ENCODE assay signal across 18 mouse cellular contexts in the genomic region with DNA sequence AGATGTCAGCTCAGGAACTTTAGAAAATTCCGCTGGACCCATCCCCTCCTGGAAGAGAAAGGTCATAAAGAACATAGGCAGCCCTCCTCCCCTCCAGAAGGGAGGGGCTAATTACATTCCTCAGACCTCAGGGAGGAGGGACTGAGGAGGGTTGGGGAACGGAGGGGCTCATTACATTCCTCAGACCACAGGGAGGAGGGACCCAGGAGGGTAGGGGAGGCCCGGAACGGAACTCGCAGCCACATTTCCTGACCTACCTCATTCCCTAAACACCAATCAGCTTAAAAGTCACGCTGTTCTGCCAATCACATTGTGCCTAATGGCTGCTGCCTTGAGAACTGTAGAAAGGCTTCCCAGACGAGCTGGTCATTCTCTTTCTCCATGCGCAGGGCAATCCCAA.
A peak's percentile ranks its signal among the peaks of the same experiment; 100 is the strongest.
DNase-seq lines count a peak whose midpoint lies in the region; ATAC-seq and TF ChIP-seq lines count a peak whose summit lies in the region.
"Had no signal": no experiment of that assay in that cellular context is flagged by ENCODE, and none has a peak within 500 bp of the region (broad histone marks: within the 10 kb centered on the region; RNA-seq: fewer than 3 reads in every experiment).

No protein-coding gene starts in this region.

- no peak overlapping the region for H3K4me3 ChIP-seq in kidney, postnatal 0 days (replicated peaks; ENCODE audit: low read depth, low read length)
- H3K4me3 ChIP-seq in limb, embryonic 14.5 days (replicated peaks; ENCODE audit: low read length), result no peak overlapping the region
- H3K4me3 ChIP-seq: heart, adult 2 months; heart, embryonic 15.5 days; hindbrain, embryonic 13.5 days; megakaryocyte, embryonic 14.5 days had no signal

- ATAC-seq in kidney, postnatal 0 days (replicated peaks; ENCODE audit: low FRiP score, low read depth), result no peak
- no peak for ATAC-seq in limb, embryonic 14.5 days (ENCODE audit: low FRiP score, low read depth)
- ATAC-seq: intestine, embryonic 16.5 days; midbrain, embryonic 16.5 days had no signal

- TF ChIP-seq CTCF in kidney, postnatal 0 days (IDR thresholded peaks at IDR 0.05; ENCODE audit: low read depth), result no peak

- H3K4me2 ChIP-seq in kidney, postnatal 0 days (ENCODE audit: low read length), result no peak overlapping the region
- H3K4me2 ChIP-seq in limb, embryonic 14.5 days (replicated peaks; ENCODE audit: low read depth, low read length, severe bottlenecking), result no peak overlapping the region
- H3K4me2 ChIP-seq: heart, embryonic 15.5 days; hindbrain, embryonic 13.5 days had no signal

- intact Hi-C loops in left cerebral cortex, postnatal 10 days (cut with DNase I), result no loop called here

- no peaks in the 10 kb centered on the region for H3K4me1 ChIP-seq in kidney, postnatal 0 days (replicated peaks; ENCODE audit: insufficient read depth, low read length)
- peaks cover 8% of the 10 kb centered on the region for H3K4me1 ChIP-seq in limb, embryonic 14.5 days (ENCODE audit: control insufficient read depth, insufficient read depth, low read length)
- H3K4me1 ChIP-seq: heart, embryonic 15.5 days; hindbrain, embryonic 13.5 days had no signal

- 36% methylated on average over 8 of the region's 8 CpGs for WGBS in kidney, postnatal 0 days
- 46% methylated on average over 8 of the region's 8 CpGs for WGBS in limb, embryonic 14.5 days

- no peaks in the 10 kb centered on the region for H3K27me3 ChIP-seq in kidney, postnatal 0 days (ENCODE audit: insufficient read depth, low read length)
- no peaks in the 10 kb centered on the region for H3K27me3 ChIP-seq in limb, embryonic 14.5 days (ENCODE audit: control insufficient read depth, insufficient read depth, low read length)
- H3K27me3 ChIP-seq: heart, embryonic 15.5 days; hindbrain, embryonic 13.5 days; megakaryocyte, embryonic 14.5 days had no signal

- DNase-seq in kidney, postnatal 0 days (ENCODE audit: low spot score), result peak; percentile 46
- no peak for DNase-seq in kidney, adult 11 months
- DNase-seq in R1 (ENCODE audit: low read depth, low spot score), result peak; percentile 86
- peak; percentile 22 for DNase-seq in embryo, embryonic 11 days
- DNase-seq in limb, embryonic 14.5 days (ENCODE audit: low spot score), result peak; percentile 8
- DNase-seq in left cerebral cortex, postnatal 10 days (ENCODE audit: extremely low spot score in 1 of 2, low spot score in 2 of 2), result no peak
- no peak for DNase-seq in frontal cortex, postnatal 36 days (ENCODE audit: low spot score in 2 of 2)
- DNase-seq: adrenal gland, adult 8-10 months; cerebellum, adult 11 months; cerebellum, postnatal 36 days; gastrocnemius, postnatal 10 days; heart, adult 2 months; lung, adult 18-20 months had no signal

- no peaks in the 10 kb centered on the region for H3K36me3 ChIP-seq in kidney, postnatal 0 days (ENCODE audit: insufficient read depth, low read length)
- no peaks in the 10 kb centered on the region for H3K36me3 ChIP-seq in limb, embryonic 14.5 days (ENCODE audit: control insufficient read depth, insufficient read depth, low read length)
- H3K36me3 ChIP-seq: heart, embryonic 15.5 days; hindbrain, embryonic 13.5 days had no signal

- H3K9me3 ChIP-seq in kidney, postnatal 0 days (replicated peaks; ENCODE audit: low read length), result no peaks in the 10 kb centered on the region
- H3K9me3 ChIP-seq in limb, embryonic 14.5 days (ENCODE audit: control insufficient read depth, low read length), result no peaks in the 10 kb centered on the region
- H3K9me3 ChIP-seq: heart, embryonic 15.5 days; hindbrain, embryonic 13.5 days; megakaryocyte, embryonic 14.5 days had no signal

- H3K27ac ChIP-seq in kidney, postnatal 0 days, result no peak overlapping the region
- H3K27ac ChIP-seq in limb, embryonic 14.5 days (replicated peaks; ENCODE audit: low read depth, low read length), result no peak overlapping the region
- H3K27ac ChIP-seq: heart, adult 2 months; heart, embryonic 15.5 days; hindbrain, embryonic 13.5 days had no signal

- no peak overlapping the region for H3K9ac ChIP-seq in kidney, postnatal 0 days (ENCODE audit: low read depth, low read length)
- no peak overlapping the region for H3K9ac ChIP-seq in limb, embryonic 14.5 days (ENCODE audit: low read depth, low read length, severe bottlenecking)
- H3K9ac ChIP-seq: heart, embryonic 15.5 days; hindbrain, embryonic 13.5 days had no signal

- no peak for TF ChIP-seq POLR2A in limb, embryonic 14.5 days (IDR thresholded peaks at IDR 0.05; ENCODE audit: borderline replicate concordance, extremely low read depth, insufficient read depth, insufficient read length)

Comparison
In these comparisons a context has a peak if more than half of its experiments do, and no peak if none do; other contexts are left out.
1. DNase-seq: peak in kidney, postnatal 0 days (single experiment), R1 (single experiment), embryo, embryonic 11 days (single experiment) and limb, embryonic 14.5 days (single experiment); none in kidney, adult 11 months (single experiment), left cerebral cortex, postnatal 10 days (0 of 2) and frontal cortex, postnatal 36 days (0 of 2).